Mouse (Mus musculus) myocyte (in vitro differentiated cells): ENCODE results near the gene Ank2.

Source experiments
- CEBPB ChIP-seq: IDR thresholded peaks from 2 replicates; pipeline ENCODE4 v1.6.1; 2011; ENCODE audit warnings: mild to moderate bottlenecking, moderate library complexity; ENCODE audit not compliant: poor library complexity, insufficient read depth, severe bottlenecking
- E2F4 ChIP-seq: IDR thresholded peaks from one replicate; pipeline ENCODE4 v1.6.1; 2011; ENCODE audit warnings: mild to moderate bottlenecking, control low read depth, moderate library complexity; ENCODE audit not compliant: insufficient read depth
- MAX ChIP-seq: IDR thresholded peaks from one replicate; pipeline ENCODE4 v1.6.1; 2011; ENCODE audit warnings: low read depth, mild to moderate bottlenecking, control low read depth
- MYOD1 ChIP-seq, 3 experiments: IDR thresholded peaks; one replicate each; pipeline ENCODE4 v1.6.1; 2011; ENCODE audit warnings: control low read depth in 2 of 3, low read depth in 2 of 3, mild to moderate bottlenecking in 2 of 3, moderate library complexity in 1 of 3; ENCODE audit not compliant: insufficient read length in 2 of 3, control insufficient read depth in 1 of 3
- MYOG ChIP-seq, 3 experiments: IDR thresholded peaks; one replicate each; pipeline ENCODE4 v1.6.1; 2011; ENCODE audit warnings: control low read depth in 2 of 3, low read depth in 2 of 3, mild to moderate bottlenecking in 2 of 3; ENCODE audit not compliant: insufficient read length in 2 of 3, control insufficient read depth in 1 of 3, insufficient read depth in 1 of 3
- POLR2A ChIP-seq: IDR thresholded peaks from one replicate; pipeline ENCODE4 v1.6.1; 2011; ENCODE audit warnings: low read depth, mild to moderate bottlenecking, control low read depth, moderate library complexity; ENCODE audit not compliant: insufficient read length
- POLR2AphosphoS2 ChIP-seq: IDR thresholded peaks from one replicate; pipeline ENCODE4 v1.6.1; 2011; ENCODE audit warnings: low read depth, control low read depth; ENCODE audit not compliant: insufficient read length
- REST ChIP-seq: IDR thresholded peaks from one replicate; pipeline ENCODE4 v1.6.1; 2011; ENCODE audit warnings: mild to moderate bottlenecking, control low read depth, moderate library complexity; ENCODE audit not compliant: insufficient read depth, insufficient read length
- USF1 ChIP-seq: IDR thresholded peaks from one replicate; pipeline ENCODE4 v1.6.1; 2011; ENCODE audit warnings: low read depth, mild to moderate bottlenecking, control low read depth, moderate library complexity

DNA sequence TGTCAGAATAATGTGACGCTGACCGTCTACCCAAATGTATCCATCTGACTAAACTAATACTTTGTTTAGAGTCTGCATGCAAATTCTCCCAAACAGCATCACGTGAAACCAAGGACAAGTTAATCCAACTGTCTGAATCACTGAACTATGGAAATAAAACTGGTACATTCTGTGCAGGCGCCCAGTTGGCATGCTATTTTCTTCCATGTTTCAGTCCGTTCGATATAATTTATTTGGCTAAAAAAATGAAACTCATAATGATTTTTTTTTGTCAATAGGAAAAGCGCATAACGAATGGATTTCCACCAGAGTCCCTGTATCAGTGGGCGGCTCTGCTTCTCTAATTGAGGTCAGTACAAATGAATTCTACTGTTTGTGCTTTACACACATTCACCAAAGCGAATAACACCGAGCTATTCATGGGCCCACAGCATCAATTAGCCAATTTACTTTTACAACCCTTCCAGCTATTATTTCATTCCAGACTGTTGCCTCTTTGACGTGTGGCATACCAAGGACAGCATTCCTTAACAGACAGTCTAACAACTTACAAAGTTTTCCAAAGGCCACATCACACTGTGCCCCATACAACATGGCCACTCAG is 368.9 kb downstream of the Ank2 start:
- TF ChIP-seq USF1 (no peak), MAX (no peak), POLR2A (no peak), REST (no peak), MYOD1 (IDR thresholded peaks at IDR 0.05; ENCODE audit: control insufficient read depth in 1 of 3, insufficient read length in 2 of 3, low read depth in 2 of 3) (no peak), E2F4 (no peak), MYOG (IDR thresholded peaks at IDR 0.05; ENCODE audit: control insufficient read depth in 1 of 3, insufficient read depth in 1 of 3, insufficient read length in 2 of 3, low read depth in 2 of 3) (no peak), POLR2AphosphoS2 (no peak), CEBPB (no peak)
